Comparison of ENCODE assay signal across 19 mouse cellular contexts in genomic region chr1:167817028-167817427, GRCm38 (mm10).
DNase-seq lines count a peak whose midpoint lies in the region; ATAC-seq and TF ChIP-seq lines count a peak whose summit lies in the region.
"Had no signal": no experiment of that assay in that cellular context is flagged by ENCODE, and none has a peak within 500 bp of the region (broad histone marks: within the 10 kb centered on the region; RNA-seq: fewer than 3 reads in every experiment).

No protein-coding gene starts in this region.

- no peak overlapping the region for H3K4me2 ChIP-seq in hindbrain, embryonic 15.5 days
- no peak overlapping the region for H3K4me2 ChIP-seq in midbrain, postnatal 0 days (ENCODE audit: low read depth, low read length, poor library complexity, severe bottlenecking)
- H3K4me2 ChIP-seq in midbrain, embryonic 13.5 days (replicated peaks): no peak overlapping the region
- H3K4me2 ChIP-seq in forebrain, postnatal 0 days (ENCODE audit: low read depth): no peak overlapping the region
- H3K4me2 ChIP-seq in lung, postnatal 0 days (replicated peaks; ENCODE audit: low read depth, low read length): no peak overlapping the region
- H3K4me2 ChIP-seq: hindbrain, embryonic 13.5 days; limb, embryonic 15.5 days; liver, embryonic 15.5 days; neural tube, embryonic 12.5 days had no signal

- TF ChIP-seq EP300 in lung, postnatal 0 days (IDR thresholded peaks at IDR 0.05): no peak

- ATAC-seq in hindbrain, embryonic 15.5 days (ENCODE audit: low FRiP score, low read depth): peak; percentile 65; the same call in 1 of the 2 replicates
- no peak for ATAC-seq in midbrain, postnatal 0 days (ENCODE audit: low FRiP score)
- ATAC-seq in midbrain, embryonic 13.5 days: no peak
- ATAC-seq in forebrain, postnatal 0 days: no peak
- ATAC-seq in lung, postnatal 0 days: no peak

- H3K4me1 ChIP-seq in hindbrain, embryonic 15.5 days (replicated peaks): peaks cover 6% of the 10 kb centered on the region; the same call in 1 of the 2 replicates
- peaks cover 19% of the 10 kb centered on the region for H3K4me1 ChIP-seq in hindbrain, embryonic 10.5 days (replicated peaks)
- no peaks in the 10 kb centered on the region for H3K4me1 ChIP-seq in midbrain, postnatal 0 days (ENCODE audit: insufficient read depth, low read length)
- H3K4me1 ChIP-seq in midbrain, embryonic 13.5 days (replicated peaks): peaks cover 11% of the 10 kb centered on the region
- H3K4me1 ChIP-seq in forebrain, postnatal 0 days (ENCODE audit: insufficient read depth): no peaks in the 10 kb centered on the region
- no peaks in the 10 kb centered on the region for H3K4me1 ChIP-seq in lung, postnatal 0 days (ENCODE audit: insufficient read depth, low read depth, low read length)
- H3K4me1 ChIP-seq: liver, embryonic 15.5 days had no signal

- no peak overlapping the region for H3K9ac ChIP-seq in hindbrain, embryonic 15.5 days
- H3K9ac ChIP-seq in midbrain, postnatal 0 days (replicated peaks; ENCODE audit: low read length, poor library complexity, severe bottlenecking): no peak overlapping the region
- H3K9ac ChIP-seq in midbrain, embryonic 13.5 days (replicated peaks): no peak overlapping the region
- no peak overlapping the region for H3K9ac ChIP-seq in forebrain, postnatal 0 days
- H3K9ac ChIP-seq in lung, postnatal 0 days (replicated peaks; ENCODE audit: low read depth): no peak overlapping the region
- H3K9ac ChIP-seq: hindbrain, embryonic 13.5 days; limb, embryonic 15.5 days; liver, embryonic 15.5 days; neural tube, embryonic 12.5 days had no signal

- TF ChIP-seq CTCF in midbrain, postnatal 0 days (IDR thresholded peaks at IDR 0.05): no peak
- no peak for TF ChIP-seq CTCF in forebrain, postnatal 0 days (IDR thresholded peaks at IDR 0.05; ENCODE audit: low read depth)
- no peak for TF ChIP-seq CTCF in lung, postnatal 0 days (IDR thresholded peaks at IDR 0.05)

- H3K27ac ChIP-seq in hindbrain, embryonic 15.5 days (replicated peaks): no peak overlapping the region
- no peak overlapping the region for H3K27ac ChIP-seq in hindbrain, embryonic 10.5 days
- H3K27ac ChIP-seq in midbrain, postnatal 0 days (ENCODE audit: low read depth, low read length): no peak overlapping the region
- H3K27ac ChIP-seq in midbrain, embryonic 13.5 days: no peak overlapping the region
- no peak overlapping the region for H3K27ac ChIP-seq in forebrain, postnatal 0 days (ENCODE audit: low read depth, low read length)
- H3K27ac ChIP-seq in lung, postnatal 0 days (ENCODE audit: low read length): no peak overlapping the region
- H3K27ac ChIP-seq: hindbrain, embryonic 13.5 days; limb, embryonic 15.5 days; liver, embryonic 15.5 days; neural tube, embryonic 12.5 days; stomach, postnatal 0 days had no signal

- no peak for DNase-seq in hindbrain, embryonic 10.5 days (ENCODE audit: low spot score)
- DNase-seq in midbrain, postnatal 0 days (ENCODE audit: low spot score): peak; percentile 51
- DNase-seq in forebrain, postnatal 0 days: peak; percentile 27
- DNase-seq in lung, postnatal 0 days (ENCODE audit: low spot score): no peak
- DNase-seq in right cerebral cortex, postnatal 25 days: no peak
- DNase-seq: cerebellum, adult 2 months; cerebellum, postnatal 36 days; gastrocnemius, postnatal 25 days; kidney, adult 18-20 months; kidney, postnatal 10 days; layer of hippocampus, postnatal 36 days; right cerebral cortex, postnatal 4 days had no signal

- no peaks in the 10 kb centered on the region for H3K9me3 ChIP-seq in hindbrain, embryonic 15.5 days
- H3K9me3 ChIP-seq in hindbrain, embryonic 10.5 days: no peaks in the 10 kb centered on the region
- no peaks in the 10 kb centered on the region for H3K9me3 ChIP-seq in midbrain, postnatal 0 days (ENCODE audit: low read length)
- no peaks in the 10 kb centered on the region for H3K9me3 ChIP-seq in midbrain, embryonic 13.5 days
- no peaks in the 10 kb centered on the region for H3K9me3 ChIP-seq in forebrain, postnatal 0 days (ENCODE audit: low read length)
- no peaks in the 10 kb centered on the region for H3K9me3 ChIP-seq in lung, postnatal 0 days (ENCODE audit: low read length)
- H3K9me3 ChIP-seq: hindbrain, embryonic 13.5 days; limb, embryonic 15.5 days; liver, embryonic 15.5 days; neural tube, embryonic 12.5 days had no signal

- H3K4me3 ChIP-seq in hindbrain, embryonic 15.5 days: no peak overlapping the region
- H3K4me3 ChIP-seq in hindbrain, embryonic 10.5 days: no peak overlapping the region
- no peak overlapping the region for H3K4me3 ChIP-seq in midbrain, postnatal 0 days (ENCODE audit: low read depth, low read length)
- H3K4me3 ChIP-seq in midbrain, embryonic 13.5 days (replicated peaks): no peak overlapping the region
- H3K4me3 ChIP-seq in forebrain, postnatal 0 days (ENCODE audit: low read depth, low read length): no peak overlapping the region
- H3K4me3 ChIP-seq in lung, postnatal 0 days (ENCODE audit: low read depth, low read length): no peak overlapping the region
- H3K4me3 ChIP-seq: hindbrain, embryonic 13.5 days; limb, embryonic 15.5 days; liver, embryonic 15.5 days; neural tube, embryonic 12.5 days had no signal

- H3K27me3 ChIP-seq in hindbrain, embryonic 15.5 days: no peaks in the 10 kb centered on the region
- no peaks in the 10 kb centered on the region for H3K27me3 ChIP-seq in hindbrain, embryonic 10.5 days (ENCODE audit: insufficient read depth, poor library complexity, severe bottlenecking)
- H3K27me3 ChIP-seq in midbrain, postnatal 0 days (ENCODE audit: insufficient read depth, low read length): no peaks in the 10 kb centered on the region
- H3K27me3 ChIP-seq in midbrain, embryonic 13.5 days: peaks cover 7% of the 10 kb centered on the region; the same call in 1 of the 2 replicates
- H3K27me3 ChIP-seq in forebrain, postnatal 0 days (ENCODE audit: insufficient read depth, low read length): no peaks in the 10 kb centered on the region
- H3K27me3 ChIP-seq in lung, postnatal 0 days (replicated peaks; ENCODE audit: insufficient read depth, low read length): no peaks in the 10 kb centered on the region
- H3K27me3 ChIP-seq: hindbrain, embryonic 13.5 days; liver, embryonic 15.5 days; neural tube, embryonic 12.5 days had no signal

- no peaks in the 10 kb centered on the region for H3K36me3 ChIP-seq in hindbrain, embryonic 15.5 days
- H3K36me3 ChIP-seq in hindbrain, embryonic 10.5 days: no peaks in the 10 kb centered on the region
- no peaks in the 10 kb centered on the region for H3K36me3 ChIP-seq in midbrain, postnatal 0 days (ENCODE audit: insufficient read depth, low read length)
- no peaks in the 10 kb centered on the region for H3K36me3 ChIP-seq in midbrain, embryonic 13.5 days
- no peaks in the 10 kb centered on the region for H3K36me3 ChIP-seq in forebrain, postnatal 0 days (ENCODE audit: insufficient read depth)
- no peaks in the 10 kb centered on the region for H3K36me3 ChIP-seq in lung, postnatal 0 days (ENCODE audit: insufficient read depth, low read length)
- H3K36me3 ChIP-seq: hindbrain, embryonic 13.5 days; limb, embryonic 15.5 days; liver, embryonic 15.5 days; neural tube, embryonic 12.5 days had no signal

- 37% methylated on average over 6 of the region's 6 CpGs for WGBS in hindbrain, embryonic 15.5 days
- WGBS in hindbrain, embryonic 10.5 days: 71% methylated on average over 6 of the region's 6 CpGs
- 24% methylated on average over 6 of the region's 6 CpGs for WGBS in midbrain, postnatal 0 days
- 37% methylated on average over 6 of the region's 6 CpGs for WGBS in midbrain, embryonic 13.5 days
- 16% methylated on average over 6 of the region's 6 CpGs for WGBS in forebrain, postnatal 0 days
- WGBS in lung, postnatal 0 days: 50% methylated on average over 6 of the region's 6 CpGs

Comparison
In these comparisons a context has a peak if more than half of its experiments do, and no peak if none do; other contexts are left out.
1. DNase-seq: peak in midbrain, postnatal 0 days (single experiment) and forebrain, postnatal 0 days (single experiment); none in hindbrain, embryonic 10.5 days (single experiment), lung, postnatal 0 days (single experiment) and right cerebral cortex, postnatal 25 days (single experiment).